Mouse (Mus musculus): Measurements from ENCODE around the gene Gm12185. TPM values are rescaled to one million over a fixed set of nuclear protein-coding genes. Genes with fewer than 3 reads are reported as not detected.
"Not testable (repeated sequence)": the region's sequence is repeated elsewhere in the genome, so short reads cannot be mapped to it uniquely, and the experiment has no call there.

Gene Gm12185
- 0.07 TPM in 1 of 2 replicates, not detected in the other for polyA plus RNA-seq (2015; fragmentation: Nextera tagmentation; extraction: Ambion mirVana)

DNA sequence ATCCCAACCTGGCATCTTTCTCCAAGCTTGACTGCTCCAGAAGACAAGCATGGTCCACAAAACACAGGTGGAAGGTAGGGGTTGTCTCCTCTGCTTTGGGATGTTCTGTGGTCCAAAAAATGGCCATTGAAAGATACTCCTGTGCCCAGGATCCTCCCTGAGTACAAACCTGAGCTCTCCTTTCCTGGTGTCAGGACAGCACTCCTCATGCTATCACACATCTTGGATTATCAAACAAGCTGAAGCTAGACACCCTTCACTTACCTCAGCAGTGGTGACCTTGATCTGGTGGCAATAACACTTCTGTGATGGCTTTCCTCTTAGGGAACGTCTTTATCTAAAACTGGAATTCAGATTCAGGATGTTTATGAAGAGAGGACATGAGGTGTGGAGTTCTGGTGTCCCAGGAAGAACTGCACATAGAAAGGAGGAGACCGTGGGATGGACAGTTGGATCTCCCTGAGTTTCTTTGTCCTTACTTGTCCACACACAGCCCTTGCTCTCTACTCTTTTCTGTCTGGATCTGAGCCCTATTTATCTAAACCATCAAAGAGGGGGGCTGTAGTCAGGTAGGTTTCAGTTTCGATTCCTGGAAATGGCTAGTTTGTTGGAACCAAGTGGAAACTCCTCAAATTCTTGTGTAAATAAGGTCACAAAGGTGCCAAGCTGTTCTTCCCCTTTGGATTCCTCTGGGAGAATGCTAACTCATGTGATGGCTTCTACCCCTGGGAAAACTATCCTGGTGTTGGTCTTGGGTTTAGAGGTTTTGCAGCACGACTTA lies at the start of gene Gm12185:
Gm12185 (minus strand) TSS at position 487 of the 781 bp plus-strand sequence.
- not testable (repeated sequence) for H3K4me1 ChIP-seq; H3K27ac ChIP-seq; H3K4me3 ChIP-seq; H3K4me2 ChIP-seq; H3K9me3 ChIP-seq; H3K27me3 ChIP-seq; ATAC-seq (ENCODE audit: insufficient number of reproducible peaks, insufficient read depth, low FRiP score, low TSS enrichment, low read depth); H3K36me3 ChIP-seq; H3K9ac ChIP-seq
- 62% methylated on average over 4 of the region's 4 CpGs for WGBS

DNA sequence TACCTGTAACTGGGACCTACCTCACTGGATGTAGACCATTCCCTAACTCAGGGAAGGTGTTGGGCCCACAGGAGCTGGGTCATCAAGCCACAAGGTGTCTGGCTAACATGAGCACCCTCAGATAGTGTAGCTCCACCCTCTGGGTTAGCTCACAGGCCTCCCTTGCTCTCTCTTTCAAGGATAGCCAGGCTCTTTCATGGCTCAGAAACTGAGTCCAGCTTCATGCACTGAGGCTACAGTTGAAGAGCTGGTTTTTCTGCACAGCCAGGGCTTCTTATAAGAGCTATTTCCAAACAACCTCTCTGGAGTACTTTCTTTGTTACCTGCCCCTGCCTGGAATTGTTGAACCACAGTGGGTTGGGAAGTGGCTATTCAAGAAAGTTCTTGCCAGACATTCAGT lies 20.0 kb upstream of the Gm12185 start:
- not testable (repeated sequence) for H3K4me2 ChIP-seq; H3K9ac ChIP-seq; H3K4me3 ChIP-seq; H3K27ac ChIP-seq; H3K4me1 ChIP-seq; H3K9me3 ChIP-seq; H3K27me3 ChIP-seq; ATAC-seq (ENCODE audit: insufficient number of reproducible peaks, insufficient read depth, low FRiP score, low TSS enrichment, low read depth); H3K36me3 ChIP-seq

DNA sequence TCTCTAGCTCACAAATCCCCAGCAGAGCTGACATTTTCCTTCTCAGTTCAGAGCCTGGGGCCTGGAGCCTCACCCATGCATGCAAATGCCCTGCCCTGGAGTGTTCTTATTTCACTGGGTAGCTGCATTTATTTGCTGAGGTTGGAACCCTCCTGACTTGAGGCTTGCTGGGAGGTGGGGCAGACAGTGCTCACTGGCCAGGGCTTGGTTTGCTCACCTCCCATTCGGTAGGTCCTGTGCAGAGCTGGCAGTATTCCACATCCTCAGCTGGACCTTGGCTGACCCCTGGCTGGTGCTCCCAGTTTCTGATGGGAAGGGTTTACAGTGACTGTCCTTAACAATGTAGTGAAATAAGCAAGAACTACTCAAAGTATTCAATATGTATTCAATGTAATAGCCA lies 14.8 kb upstream of the Gm12185 start:
- H3K4me3 ChIP-seq, H3K36me3 ChIP-seq, H3K27me3 ChIP-seq, H3K4me2 ChIP-seq, H3K4me1 ChIP-seq, H3K9me3 ChIP-seq, H3K9ac ChIP-seq, H3K27ac ChIP-seq: not testable (repeated sequence)
- 54% methylated on average over 1 of the region's 1 CpGs for WGBS
- peak; percentile 52; the same call in 1 of the 2 replicates for ATAC-seq (ENCODE audit: insufficient number of reproducible peaks, insufficient read depth, low FRiP score, low TSS enrichment, low read depth)

DNA sequence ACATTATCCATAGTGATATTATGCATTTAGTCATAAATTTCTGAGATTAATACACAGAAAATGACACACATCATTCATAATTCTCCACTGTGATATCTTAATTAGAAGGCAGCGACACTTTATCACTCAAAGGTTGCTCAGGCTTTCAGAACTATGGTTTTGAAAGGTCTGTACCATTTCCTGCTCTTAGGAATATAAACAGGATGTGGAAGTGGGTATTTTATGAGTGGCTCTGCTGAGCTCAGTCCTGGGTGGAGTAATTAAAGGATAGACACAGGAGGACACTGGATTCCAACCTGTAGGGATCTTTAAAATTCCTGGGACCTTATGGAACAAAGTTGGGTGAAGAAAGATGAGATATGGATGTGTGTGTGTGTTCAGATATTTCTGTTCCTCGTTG lies 14.3 kb upstream of the Gm12185 start:
- not testable (repeated sequence) for H3K36me3 ChIP-seq; H3K9me3 ChIP-seq; H3K9ac ChIP-seq; ATAC-seq (ENCODE audit: insufficient number of reproducible peaks, insufficient read depth, low FRiP score, low TSS enrichment, low read depth); H3K27me3 ChIP-seq; H3K27ac ChIP-seq; H3K4me2 ChIP-seq; H3K4me1 ChIP-seq; H3K4me3 ChIP-seq
- WGBS: 75% methylated on average over 2 of the region's 2 CpGs

GRCm38 (mm10) chr11:49000411-49000810 lies 8.4 kb upstream of the Gm12185 start:
- not testable (repeated sequence) for ATAC-seq (ENCODE audit: insufficient number of reproducible peaks, insufficient read depth, low FRiP score, low TSS enrichment, low read depth); H3K9ac ChIP-seq; H3K27ac ChIP-seq; H3K4me1 ChIP-seq; H3K36me3 ChIP-seq; H3K9me3 ChIP-seq; H3K4me3 ChIP-seq; H3K4me2 ChIP-seq; H3K27me3 ChIP-seq
- 83% methylated on average over 1 of the region's 1 CpGs for WGBS

DNA sequence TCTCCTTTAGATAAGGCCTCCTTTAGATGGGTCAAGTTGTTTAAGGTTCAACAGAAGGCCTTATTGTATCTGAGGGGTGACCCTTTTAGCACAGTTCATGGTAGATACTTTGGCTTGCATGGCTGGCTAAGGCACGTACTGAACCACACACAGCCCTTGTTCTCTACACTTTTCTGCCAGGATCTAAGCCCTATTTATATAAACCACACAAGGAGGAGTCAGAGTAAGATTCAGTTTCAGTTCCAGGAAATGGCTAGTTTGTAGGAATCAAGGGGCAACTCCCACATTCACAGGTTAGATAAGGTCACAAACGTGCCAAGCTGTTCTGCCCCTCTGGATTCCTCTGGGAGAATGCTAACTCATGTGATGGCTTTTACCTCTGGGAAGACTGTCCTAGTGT lies 2.0 kb upstream of the Gm12185 start, which contains the start of gene Tgtp1:
Tgtp1 (minus strand) TSS at position 155 of the 400 bp plus-strand sequence.
- H3K36me3 ChIP-seq; H3K27me3 ChIP-seq; H3K9ac ChIP-seq; H3K4me1 ChIP-seq; H3K4me2 ChIP-seq; H3K9me3 ChIP-seq; ATAC-seq (ENCODE audit: insufficient number of reproducible peaks, insufficient read depth, low FRiP score, low TSS enrichment, low read depth); H3K4me3 ChIP-seq: not testable (repeated sequence)
- H3K27ac ChIP-seq: 0 out of 2 replicates have a peak within 1 kb of the TSS, but pooled peaks have one; percentile 16
- 22% methylated on average over 2 of the region's 2 CpGs for WGBS

- WGBS: 67% methylated on average over 10 of the region's 10 CpGs
- H3K4me1 ChIP-seq; H3K27ac ChIP-seq; H3K36me3 ChIP-seq; H3K4me3 ChIP-seq; H3K9ac ChIP-seq; H3K4me2 ChIP-seq; H3K27me3 ChIP-seq; ATAC-seq (ENCODE audit: insufficient number of reproducible peaks, insufficient read depth, low FRiP score, low TSS enrichment, low read depth); H3K9me3 ChIP-seq: not testable (repeated sequence)
These were observed 1.3 kb upstream of the Gm12185 start for GRCm38 (mm10) chr11:48993296-48993695.

DNA sequence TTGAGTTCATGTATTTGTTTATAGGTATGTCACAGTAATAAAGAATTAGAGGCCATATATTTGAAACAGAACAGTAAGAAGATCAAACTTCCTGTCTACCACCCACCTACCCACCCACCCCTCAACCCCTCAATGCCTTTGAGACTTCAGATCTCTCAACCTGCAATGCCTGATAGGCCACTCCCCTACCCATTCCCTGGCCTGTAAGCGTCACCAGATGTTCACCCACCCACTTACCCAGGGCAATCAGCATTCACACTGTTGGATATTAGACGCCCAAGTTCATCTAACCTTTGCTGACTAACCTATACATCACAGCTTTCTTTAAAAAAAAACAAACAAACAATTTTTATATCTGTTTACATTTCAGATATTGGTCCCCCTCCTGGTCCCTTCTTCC lies 2.0 kb downstream of the Gm12185 start:
- H3K9ac ChIP-seq; H3K9me3 ChIP-seq; H3K4me3 ChIP-seq; H3K27ac ChIP-seq; ATAC-seq (ENCODE audit: insufficient number of reproducible peaks, insufficient read depth, low FRiP score, low TSS enrichment, low read depth); H3K27me3 ChIP-seq; H3K4me1 ChIP-seq; H3K4me2 ChIP-seq; H3K36me3 ChIP-seq: not testable (repeated sequence)
- WGBS: 74% methylated on average over 2 of the region's 2 CpGs

DNA sequence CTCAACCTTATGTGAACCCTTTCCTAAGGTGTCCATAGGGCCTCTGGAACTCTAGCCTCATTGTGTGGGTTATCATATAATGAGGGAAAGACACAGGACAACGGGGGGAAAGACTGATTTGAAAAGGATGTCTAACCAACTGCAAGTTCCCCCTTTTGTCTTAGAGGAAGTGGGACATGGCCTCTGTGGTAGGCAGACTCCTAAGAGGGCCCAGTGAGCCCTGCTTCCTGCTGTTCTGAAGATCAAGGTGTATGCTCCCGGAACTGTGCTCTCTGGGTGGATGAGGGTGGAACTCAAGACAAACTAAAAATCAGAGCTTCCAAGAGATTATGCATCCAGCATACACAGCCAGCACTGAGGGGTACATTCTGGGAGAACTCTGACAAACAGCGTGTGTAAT lies 3.8 kb downstream of the Gm12185 start:
- not testable (repeated sequence) for H3K9ac ChIP-seq; ATAC-seq (ENCODE audit: insufficient number of reproducible peaks, insufficient read depth, low FRiP score, low TSS enrichment, low read depth)
- 84% methylated on average over 2 of the region's 3 CpGs for WGBS

DNA sequence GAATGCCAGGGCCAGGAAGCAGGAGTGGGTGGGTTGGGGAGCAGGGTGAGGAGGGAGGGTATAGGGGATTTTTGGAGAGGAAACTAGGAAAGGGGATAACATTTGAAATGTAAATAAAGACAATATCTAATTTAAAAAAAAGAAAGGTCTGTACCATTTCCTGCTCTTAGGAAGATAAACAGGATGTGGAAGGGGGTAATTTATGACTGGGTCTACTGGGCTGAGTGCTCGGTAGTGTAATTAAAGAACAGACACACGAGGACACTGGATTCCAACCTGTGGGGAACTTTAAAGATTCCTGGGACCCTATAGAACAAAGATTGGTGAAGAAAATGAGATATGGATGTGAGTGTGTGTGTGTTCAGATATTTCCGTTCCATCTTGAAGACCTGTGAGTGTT lies 9.2 kb downstream of the Gm12185 start:
- H3K36me3 ChIP-seq; H3K4me2 ChIP-seq; H3K27ac ChIP-seq; ATAC-seq (ENCODE audit: insufficient number of reproducible peaks, insufficient read depth, low FRiP score, low TSS enrichment, low read depth); H3K4me3 ChIP-seq; H3K27me3 ChIP-seq; H3K9ac ChIP-seq; H3K4me1 ChIP-seq; H3K9me3 ChIP-seq: not testable (repeated sequence)
- WGBS: no CpG with 5 or more reads among the region's 3 CpGs

More for the DNA sequence above, 3.8 kb downstream of the Gm12185 start:
- H3K4me2 ChIP-seq, H3K27me3 ChIP-seq, H3K4me3 ChIP-seq, H3K9me3 ChIP-seq, H3K36me3 ChIP-seq, H3K4me1 ChIP-seq, H3K27ac ChIP-seq: not testable (repeated sequence)

GRCm38 (mm10) chr11:48980052-48980451 lies 12.0 kb downstream of the Gm12185 start:
- not testable (repeated sequence) for ATAC-seq (ENCODE audit: insufficient number of reproducible peaks, insufficient read depth, low FRiP score, low TSS enrichment, low read depth); H3K4me2 ChIP-seq; H3K4me3 ChIP-seq; H3K9ac ChIP-seq; H3K36me3 ChIP-seq; H3K9me3 ChIP-seq; H3K27ac ChIP-seq; H3K27me3 ChIP-seq; H3K4me1 ChIP-seq
- no CpG with 5 or more reads among the region's 5 CpGs for WGBS

- ATAC-seq (ENCODE audit: insufficient number of reproducible peaks, insufficient read depth, low FRiP score, low TSS enrichment, low read depth); H3K36me3 ChIP-seq; H3K27ac ChIP-seq; H3K27me3 ChIP-seq; H3K9me3 ChIP-seq; H3K4me3 ChIP-seq; H3K9ac ChIP-seq; H3K4me2 ChIP-seq; H3K4me1 ChIP-seq: not testable (repeated sequence)
- no CpG with 5 or more reads among the region's 3 CpGs for WGBS
These were observed 12.8 kb downstream of the Gm12185 start, which contains the start of gene 9930111J21Rik1 for GRCm38 (mm10) chr11:48979251-48979650. Gene 9930111J21Rik1 (minus strand): TSS chr11:48979398.
